Mouse (Mus musculus): ENCODE data around the gene Exosc6.
"Not testable (repeated sequence)": the region's sequence is repeated elsewhere in the genome, so short reads cannot be mapped to it uniquely, and the experiment has no call there.

Gene Exosc6

GRCm38 (mm10) chr8:111062072-111062757, 6.1 kb downstream of the Exosc6 start:
- peak; percentile 93 for DNase-seq

- no peak for DNase-seq
These were observed 6.8 kb downstream of the Exosc6 start for GRCm38 (mm10) chr8:111062893-111063292.

GRCm38 (mm10) chr8:111066308-111066707, 10.2 kb downstream of the Exosc6 start:
- DNase-seq, result no peak

- peak; percentile 22 for DNase-seq
These were observed 11.3 kb downstream of the Exosc6 start for GRCm38 (mm10) chr8:111067439-111067838.

- DNase-seq, result not testable (repeated sequence)
These were observed 12.5 kb downstream of the Exosc6 start for GRCm38 (mm10) chr8:111068660-111069059.

- DNase-seq, result no peak
These were observed 19.8 kb downstream of the Exosc6 start for GRCm38 (mm10) chr8:111075926-111076325.

GRCm38 (mm10) chr8:111079461-111079860, 23.3 kb downstream of the Exosc6 start:
- DNase-seq, result no peak

GRCm38 (mm10) chr8:111079861-111080271, 23.7 kb downstream of the Exosc6 start:
- DNase-seq, result peak; percentile 31

- DNase-seq, result no peak
These were observed 25.6 kb downstream of the Exosc6 start for GRCm38 (mm10) chr8:111081580-111082258.

- not testable (repeated sequence) for DNase-seq
These were observed 27.8 kb downstream of the Exosc6 start for GRCm38 (mm10) chr8:111083936-111084335.

GRCm38 (mm10) chr8:111090126-111090525, 34.0 kb downstream of the Exosc6 start:
- DNase-seq, result peak; percentile 69

GRCm38 (mm10) chr8:111091706-111092105, 35.6 kb downstream of the Exosc6 start:
- no peak for DNase-seq

- not testable (repeated sequence) for DNase-seq
These were observed 36.2 kb downstream of the Exosc6 start, which contains the start of gene Clec18a for GRCm38 (mm10) chr8:111092326-111092725. Gene Clec18a (minus strand): TSS chr8:111092426.

- peak; percentile 95 for DNase-seq
These were observed 38.0 kb downstream of the Exosc6 start, which contains the start of gene Pdpr for GRCm38 (mm10) chr8:111093865-111094718. Gene Pdpr (plus strand): TSS chr8:111094630.

GRCm38 (mm10) chr8:111094719-111095302, 38.7 kb downstream of the Exosc6 start:
- DNase-seq, result peak; percentile 4
